Mouse (Mus musculus) liver, embryonic 16.5 days (tissue): ENCODE measurements at regions not wholly inside any gene's neighbourhood (a gene's known extent, or its start where the extent isn't known, plus 50 kb on each side); places are given as distances from the start of the nearest gene placed in this dataset.

Experiments
- ATAC-seq: fragments of 200-750 bp; cut with Nextera tagmentation; 2 replicates; pipeline ENCODE4 v1.8.0; 2017; ENCODE audit warnings: low read depth, mild to moderate bottlenecking, moderate number of reproducible peaks, moderate library complexity
- H3K27ac ChIP-seq: fragments of 300-500 bp; sonication (generic); 2 replicates; pipeline ENCODE4 v1.5.1; 2014; ENCODE audit warnings: mild to moderate bottlenecking, low read length
- H3K27me3 ChIP-seq: fragments of 300-500 bp; sonication (generic); 2 replicates; pipeline ENCODE4 v1.6.1; 2014; ENCODE audit warnings: low read depth, low read length, mixed read lengths; ENCODE audit not compliant: control insufficient read depth, insufficient read depth
- H3K36me3 ChIP-seq: fragments of 300-500 bp; sonication (generic); 2 replicates; pipeline ENCODE4 v1.6.1; 2014; ENCODE audit warnings: mild to moderate bottlenecking; ENCODE audit not compliant: control insufficient read depth, insufficient read depth
- H3K4me1 ChIP-seq: fragments of 300-500 bp; sonication (generic); 2 replicates; pipeline ENCODE4 v1.6.1; 2014; ENCODE audit warnings: low read depth, low read length, mixed read lengths; ENCODE audit not compliant: control insufficient read depth
- H3K4me2 ChIP-seq: fragments of 300-500 bp; sonication (generic); 2 replicates; pipeline ENCODE4 v1.6.1; 2014; ENCODE audit warnings: low read depth, low read length, mixed read lengths
- H3K4me3 ChIP-seq: fragments of 300-500 bp; sonication (generic); 2 replicates; pipeline ENCODE4 v1.5.1; 2014; ENCODE audit warnings: low read depth, mild to moderate bottlenecking, low read length
- H3K9ac ChIP-seq: fragments of 300-500 bp; sonication (generic); 2 replicates; pipeline ENCODE4 v1.6.1; 2014; ENCODE audit warnings: low read depth, low read length
- H3K9me3 ChIP-seq: fragments of 300-500 bp; sonication (generic); replicated peaks from 2 replicates; pipeline ENCODE4 v1.6.1; 2016; ENCODE audit warnings: low read length; ENCODE audit not compliant: control insufficient read depth
- WGBS: fragments of 180-500 bp; shearing (Covaris S2); extraction: QIAGEN DNeasy Blood & Tissue Kit; methylation state at CpG from one replicate; pipeline ENCODE4 v1.1.7; 2014; ENCODE audit not compliant: insufficient replicate concordance; 5-methylcytosine and 5-hydroxymethylcytosine counted together

DNA sequence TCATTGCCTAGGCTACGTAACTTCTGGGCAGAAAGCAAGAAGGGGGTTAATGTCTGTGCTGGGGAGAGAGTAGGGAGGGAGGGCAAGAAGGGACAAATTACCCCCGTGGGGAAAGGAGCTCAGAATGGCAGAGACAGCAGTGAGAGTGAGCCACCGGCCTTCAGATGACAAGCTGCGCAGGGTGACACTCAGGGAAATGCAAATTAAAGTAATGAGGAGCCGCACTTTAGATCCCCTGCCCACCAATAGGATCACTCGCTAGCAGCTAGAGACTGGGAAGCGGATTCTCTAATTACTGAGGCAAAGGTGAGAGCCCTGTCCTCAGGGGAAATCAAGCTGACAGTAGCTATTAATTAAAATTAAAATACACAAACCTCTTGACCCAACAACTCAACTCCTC, 202.5 kb downstream of the Arhgef10l start:
- no peak overlapping the region for H3K9ac ChIP-seq
- peaks cover 4% of the 10 kb centered on the region; the same call in 1 of the 2 replicates for H3K9me3 ChIP-seq
- H3K4me2 ChIP-seq, result no peak overlapping the region
- no peaks in the 10 kb centered on the region for H3K36me3 ChIP-seq
- WGBS, result 36% methylated on average over 7 of the region's 7 CpGs
- ATAC-seq, result no peak
- no peaks in the 10 kb centered on the region for H3K4me1 ChIP-seq
- no peak overlapping the region for H3K4me3 ChIP-seq
- H3K27me3 ChIP-seq, result no peaks in the 10 kb centered on the region
- H3K27ac ChIP-seq, result no peak overlapping the region

DNA sequence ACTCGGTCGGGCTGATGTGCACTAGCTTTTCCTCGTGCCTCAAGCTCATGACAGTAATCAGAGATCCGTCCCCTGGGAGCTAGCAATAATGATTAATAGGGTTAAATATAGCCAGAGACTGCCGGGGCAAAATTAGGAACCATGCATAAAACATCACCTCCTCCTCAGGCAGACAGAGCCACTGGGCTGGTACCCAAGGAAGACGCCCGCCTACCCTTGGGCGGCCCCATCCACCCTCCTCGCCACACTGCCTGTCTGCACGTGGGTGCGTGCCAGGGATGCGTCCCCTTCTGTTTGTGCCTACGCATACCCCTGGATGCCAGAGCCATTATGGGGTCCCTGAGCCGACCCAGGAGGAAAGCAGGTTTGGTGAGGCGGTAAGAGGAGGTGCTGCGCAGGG, 204.5 kb downstream of the Arhgef10l start:
- H3K4me3 ChIP-seq, result no peak overlapping the region
- H3K4me2 ChIP-seq, result no peak overlapping the region
- no peak for ATAC-seq
- H3K9ac ChIP-seq, result no peak overlapping the region
- H3K27me3 ChIP-seq, result no peaks in the 10 kb centered on the region
- peaks cover 4% of the 10 kb centered on the region; the same call in 1 of the 2 replicates for H3K9me3 ChIP-seq
- no peaks in the 10 kb centered on the region for H3K4me1 ChIP-seq
- no peaks in the 10 kb centered on the region for H3K36me3 ChIP-seq
- H3K27ac ChIP-seq, result no peak overlapping the region
- WGBS, result 80% methylated on average over 16 of the region's 16 CpGs

GRCm38 (mm10) chr4:140449062-140449461, 202.5 kb upstream of the Igsf21 start:
- no peaks in the 10 kb centered on the region for H3K27me3 ChIP-seq
- H3K36me3 ChIP-seq, result no peaks in the 10 kb centered on the region
- no peak overlapping the region for H3K27ac ChIP-seq
- H3K9ac ChIP-seq, result no peak overlapping the region
- H3K4me3 ChIP-seq, result no peak overlapping the region
- 71% methylated on average over 10 of the region's 10 CpGs for WGBS
- no peaks in the 10 kb centered on the region for H3K9me3 ChIP-seq
- no peak overlapping the region for H3K4me2 ChIP-seq
- no peak for ATAC-seq
- H3K4me1 ChIP-seq, result no peaks in the 10 kb centered on the region

GRCm38 (mm10) chr4:140446455-140446854, 199.9 kb upstream of the Igsf21 start:
- H3K4me3 ChIP-seq, result no peak overlapping the region
- no peaks in the 10 kb centered on the region for H3K4me1 ChIP-seq
- no peak overlapping the region for H3K4me2 ChIP-seq

GRCm38 (mm10) chr4:140445931-140446330, 199.3 kb upstream of the Igsf21 start:
- H3K36me3 ChIP-seq, result no peaks in the 10 kb centered on the region
- H3K27me3 ChIP-seq, result no peaks in the 10 kb centered on the region
- H3K4me3 ChIP-seq, result no peak overlapping the region
- H3K4me1 ChIP-seq, result no peaks in the 10 kb centered on the region
- H3K9ac ChIP-seq, result no peak overlapping the region
- H3K27ac ChIP-seq, result no peak overlapping the region
- 59% methylated on average over 5 of the region's 5 CpGs for WGBS
- H3K9me3 ChIP-seq, result no peaks in the 10 kb centered on the region
- ATAC-seq, result no peak
- no peak overlapping the region for H3K4me2 ChIP-seq

More at GRCm38 (mm10) chr4:140446455-140446854, 199.9 kb upstream of the Igsf21 start:
- no peak overlapping the region for H3K9ac ChIP-seq
- H3K27me3 ChIP-seq, result no peaks in the 10 kb centered on the region
- H3K27ac ChIP-seq, result no peak overlapping the region
- ATAC-seq, result no peak
- H3K9me3 ChIP-seq, result no peaks in the 10 kb centered on the region
- no peaks in the 10 kb centered on the region for H3K36me3 ChIP-seq
- 65% methylated on average over 6 of the region's 6 CpGs for WGBS

GRCm38 (mm10) chr4:140443221-140443620, 196.6 kb upstream of the Igsf21 start:
- no peak overlapping the region for H3K9ac ChIP-seq
- no peak overlapping the region for H3K4me3 ChIP-seq
- no peaks in the 10 kb centered on the region for H3K9me3 ChIP-seq
- H3K27me3 ChIP-seq, result no peaks in the 10 kb centered on the region
- no peak overlapping the region for H3K27ac ChIP-seq
- H3K36me3 ChIP-seq, result no peaks in the 10 kb centered on the region
- H3K4me1 ChIP-seq, result no peaks in the 10 kb centered on the region
- ATAC-seq, result no peak
- WGBS, result 65% methylated on average over 6 of the region's 6 CpGs
- H3K4me2 ChIP-seq, result no peak overlapping the region

DNA sequence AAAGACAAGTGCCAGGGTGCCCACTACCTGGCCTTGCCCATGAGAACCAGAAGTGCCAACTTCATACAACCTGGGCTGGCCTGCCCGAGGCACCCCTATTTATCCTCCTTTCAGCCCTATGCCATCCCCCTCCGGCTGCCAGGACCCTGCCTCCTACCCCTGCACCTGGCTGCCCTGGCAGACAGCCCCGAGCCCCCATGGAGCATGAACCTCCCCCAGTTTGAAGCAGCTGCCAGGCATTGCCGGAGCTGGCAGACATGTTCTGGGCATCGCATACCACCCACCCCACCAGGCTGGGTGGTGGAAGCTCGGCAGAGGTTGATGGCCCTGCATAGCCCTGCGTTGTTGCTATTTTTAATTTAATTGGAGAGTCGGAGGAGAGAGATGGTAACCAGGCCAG, 195.2 kb upstream of the Igsf21 start:
- 65% methylated on average over 8 of the region's 8 CpGs for WGBS
- no peaks in the 10 kb centered on the region for H3K9me3 ChIP-seq

DNA sequence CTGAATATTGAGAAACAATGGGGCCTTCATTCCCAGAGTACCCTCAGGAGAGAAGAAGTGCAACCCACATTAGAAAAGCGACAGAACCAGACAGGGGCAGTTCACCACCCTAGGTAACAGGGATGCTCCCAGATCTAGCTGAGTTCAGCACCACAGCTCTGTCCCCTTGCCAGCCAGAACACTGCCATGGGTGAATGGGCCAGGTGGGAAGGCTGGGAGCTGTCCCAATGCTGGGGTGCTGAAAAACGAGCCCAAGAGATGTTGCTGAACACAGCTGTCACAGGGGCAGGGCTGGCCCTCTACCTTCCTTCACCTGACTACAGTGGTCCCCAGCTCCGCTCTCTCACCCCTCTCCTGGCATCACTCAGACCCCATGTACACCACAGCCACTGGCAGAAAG, 193.3 kb upstream of the Igsf21 start:
- WGBS, result 11% methylated on average over 3 of the region's 3 CpGs
- H3K9ac ChIP-seq, result no peak overlapping the region
- no peaks in the 10 kb centered on the region for H3K36me3 ChIP-seq
- H3K27me3 ChIP-seq, result no peaks in the 10 kb centered on the region
- H3K4me1 ChIP-seq, result no peaks in the 10 kb centered on the region
- no peak overlapping the region for H3K4me2 ChIP-seq
- H3K27ac ChIP-seq, result no peak overlapping the region
- no peak overlapping the region for H3K4me3 ChIP-seq
- H3K9me3 ChIP-seq, result no peaks in the 10 kb centered on the region
- ATAC-seq, result no peak

More for the DNA sequence above, 195.2 kb upstream of the Igsf21 start:
- H3K9ac ChIP-seq, result no peak overlapping the region
- no peaks in the 10 kb centered on the region for H3K4me1 ChIP-seq
- no peak for ATAC-seq
- no peak overlapping the region for H3K4me2 ChIP-seq
- H3K27me3 ChIP-seq, result no peaks in the 10 kb centered on the region
- H3K4me3 ChIP-seq, result no peak overlapping the region
- no peaks in the 10 kb centered on the region for H3K36me3 ChIP-seq
- no peak overlapping the region for H3K27ac ChIP-seq

DNA sequence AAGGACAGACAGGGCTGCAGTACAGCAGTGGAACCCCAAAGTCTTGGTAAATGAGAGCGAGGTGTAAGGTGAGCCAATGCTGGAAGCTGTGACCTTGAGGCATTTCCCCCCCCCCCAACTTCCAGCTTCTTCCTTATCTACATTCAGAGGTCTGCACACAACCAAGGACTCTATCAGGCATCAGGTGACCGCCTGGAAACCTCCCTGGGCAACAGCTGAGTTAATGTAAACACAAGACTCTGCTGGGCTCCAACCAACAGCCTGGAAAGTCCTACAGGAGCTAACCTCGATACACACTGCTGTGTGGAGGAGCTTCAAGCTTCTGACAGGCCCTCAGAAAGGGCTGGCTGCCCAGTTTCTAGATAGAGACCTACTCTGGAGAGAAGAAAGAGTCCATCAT, 189.4 kb upstream of the Igsf21 start:
- no peak overlapping the region for H3K27ac ChIP-seq
- H3K9ac ChIP-seq, result no peak overlapping the region
- H3K4me3 ChIP-seq, result no peak overlapping the region
- H3K27me3 ChIP-seq, result no peaks in the 10 kb centered on the region
- H3K36me3 ChIP-seq, result no peaks in the 10 kb centered on the region
- no peak for ATAC-seq
- no peaks in the 10 kb centered on the region for H3K9me3 ChIP-seq
- H3K4me2 ChIP-seq, result no peak overlapping the region
- H3K4me1 ChIP-seq, result no peaks in the 10 kb centered on the region
- 27% methylated on average over 3 of the region's 3 CpGs for WGBS
